Mouse (Mus musculus) layer of hippocampus, postnatal 25 days (tissue): Measurements from ENCODE around the gene Clmn. TPM values are rescaled to one million over a fixed set of nuclear protein-coding genes. Genes with fewer than 3 reads are reported as not detected.

ENCODE experiments used
- DNase-seq, 2 experiments: peaks; one replicate each; pipeline ENCODE4 v3.0.0; 2022; ENCODE audit warnings: mixed read lengths in 2 of 2, low spot score in 1 of 2; ENCODE audit errors: extremely low spot score in 1 of 2
- total RNA-seq, 2 experiments: library from RNA; stranded (reverse); gene quantifications; 2 replicates each; pipeline ENCODE4 v1.2.3; 2021

The Clmn gene
- total RNA-seq, 2 experiments from 2014 or later: 81.0 to 83.2 TPM

DNA sequence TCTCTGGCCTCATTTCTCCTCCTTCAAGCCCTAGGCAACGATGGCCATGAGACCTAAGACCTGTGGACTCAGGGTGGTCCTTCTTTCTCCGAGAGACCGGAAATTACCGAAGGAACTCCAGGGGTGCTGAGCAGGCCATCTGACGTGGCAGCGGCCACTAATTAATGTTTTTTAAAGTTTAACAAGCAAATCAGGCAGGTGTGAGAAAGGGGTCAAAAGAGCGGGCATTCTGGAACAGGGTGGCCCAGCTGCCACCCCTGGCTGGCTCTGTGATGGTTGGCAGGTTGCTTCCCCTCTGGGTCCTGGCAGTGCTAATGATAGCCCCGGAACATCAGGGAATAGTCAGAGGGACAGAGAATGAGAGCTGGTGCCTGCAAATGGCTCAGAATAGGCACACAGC is 42.7 kb downstream of the Clmn start:
- no peak for DNase-seq

DNA sequence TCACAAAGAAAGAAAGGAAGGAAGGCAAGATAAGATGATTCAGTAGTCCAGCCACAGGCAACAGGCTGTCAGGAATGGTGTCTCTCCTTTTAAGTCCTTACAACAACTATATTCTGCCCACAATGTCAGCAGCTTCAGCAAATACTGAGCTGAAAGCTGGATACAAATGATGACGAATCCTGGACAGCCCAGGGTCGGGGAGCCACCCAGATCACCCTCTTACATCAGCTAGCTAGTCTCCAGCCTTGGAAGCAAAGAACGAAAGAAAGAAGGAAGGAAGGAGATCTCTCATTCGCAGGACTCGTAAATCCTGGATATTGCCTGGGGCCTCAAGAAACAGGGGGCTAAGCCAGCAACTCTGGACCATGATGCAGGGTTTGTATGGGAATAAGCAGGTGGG is 44.8 kb downstream of the Clmn start:
- no peak for DNase-seq

DNA sequence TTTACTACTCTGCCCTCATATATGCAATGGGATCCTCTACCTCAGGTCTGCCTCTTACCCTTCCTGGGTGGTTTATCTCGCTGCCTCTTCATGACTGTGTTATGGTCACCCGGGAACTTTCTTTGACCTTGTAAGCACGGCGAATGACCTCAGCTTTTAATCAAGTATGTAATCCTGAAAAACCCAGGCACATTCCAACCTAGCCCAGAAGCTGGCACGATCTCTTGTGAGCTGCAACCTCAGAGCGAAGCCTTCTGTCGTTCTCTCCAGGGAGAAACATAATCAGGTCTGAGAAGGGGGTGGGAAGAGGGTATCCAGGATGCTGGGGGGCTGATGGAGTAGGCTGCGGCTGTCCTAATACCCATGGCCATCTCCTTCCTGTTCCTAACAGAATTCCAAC is 45.8 kb downstream of the Clmn start:
- no peak for DNase-seq

DNA sequence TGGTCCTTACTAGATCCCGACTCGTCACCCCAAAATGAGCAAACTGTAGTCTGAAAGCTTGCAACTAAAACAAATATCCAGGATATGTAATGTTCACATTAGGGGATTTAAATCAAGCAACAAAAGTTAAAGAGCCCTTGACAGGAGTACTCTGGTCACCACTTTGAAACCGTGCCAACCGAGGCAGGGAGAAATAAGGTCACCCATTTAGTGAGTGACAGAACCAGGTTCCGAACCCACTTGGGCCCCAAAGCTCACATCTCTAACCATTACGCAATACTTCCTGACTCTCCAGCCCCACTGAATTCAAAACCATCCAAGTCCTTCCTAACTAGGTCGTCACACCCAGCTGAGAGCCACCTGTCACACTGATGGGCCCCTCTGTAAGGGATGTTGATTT is 46.8 kb downstream of the Clmn start:
- DNase-seq: no peak

DNA sequence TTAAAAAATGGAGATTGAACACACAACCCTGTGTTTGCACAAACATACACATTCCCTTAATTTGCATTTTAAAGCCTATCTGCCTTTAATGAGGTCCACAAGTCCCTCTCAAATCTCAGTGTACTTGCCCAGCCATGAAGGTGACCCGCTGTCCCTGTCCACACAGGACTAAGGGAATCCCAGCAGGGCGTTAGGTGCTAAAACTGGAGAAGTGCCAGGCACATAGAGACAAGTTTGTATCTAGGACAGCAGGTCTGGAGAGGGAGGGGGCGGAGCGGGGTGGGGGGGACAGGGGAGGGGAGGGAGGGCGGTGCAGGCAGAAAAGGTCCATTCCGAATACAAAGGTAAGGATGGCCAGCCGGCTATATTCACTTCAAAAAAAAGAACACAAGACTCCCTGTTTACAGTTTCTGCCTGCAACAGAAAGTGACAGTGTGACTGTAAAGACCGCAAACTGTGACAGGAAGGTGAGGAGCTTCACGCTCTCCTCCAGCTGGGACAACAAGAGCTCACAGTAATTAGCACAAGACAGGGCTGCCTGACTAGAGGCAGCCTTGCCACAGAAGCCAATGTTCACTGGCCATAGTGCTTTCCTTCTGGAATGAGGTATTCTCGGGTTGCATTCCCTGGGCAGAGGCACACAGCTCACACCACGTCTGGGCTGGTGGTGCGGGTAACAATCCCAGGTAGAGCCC is 47.6 kb downstream of the Clmn start:
- DNase-seq: no peak

DNA sequence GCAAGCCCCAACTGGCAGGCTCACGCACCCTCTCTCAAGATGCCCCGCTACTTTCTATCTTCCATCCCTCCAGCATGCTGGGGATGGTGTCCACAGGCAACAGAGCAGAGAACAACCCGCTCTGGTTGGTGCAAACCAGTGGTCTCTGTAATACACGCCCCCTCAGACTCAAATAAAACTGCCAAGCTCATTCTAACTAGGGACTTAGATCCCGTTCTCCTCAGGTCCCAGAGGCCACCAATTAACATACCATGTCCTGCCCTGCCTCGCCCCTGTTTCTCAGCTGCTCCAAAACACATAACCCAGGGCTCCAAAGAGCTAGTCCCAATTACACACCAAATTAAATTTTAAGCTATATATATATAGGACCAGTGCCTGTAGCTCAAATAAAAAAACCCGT is 50.6 kb downstream of the Clmn start:
- DNase-seq: no peak

DNA sequence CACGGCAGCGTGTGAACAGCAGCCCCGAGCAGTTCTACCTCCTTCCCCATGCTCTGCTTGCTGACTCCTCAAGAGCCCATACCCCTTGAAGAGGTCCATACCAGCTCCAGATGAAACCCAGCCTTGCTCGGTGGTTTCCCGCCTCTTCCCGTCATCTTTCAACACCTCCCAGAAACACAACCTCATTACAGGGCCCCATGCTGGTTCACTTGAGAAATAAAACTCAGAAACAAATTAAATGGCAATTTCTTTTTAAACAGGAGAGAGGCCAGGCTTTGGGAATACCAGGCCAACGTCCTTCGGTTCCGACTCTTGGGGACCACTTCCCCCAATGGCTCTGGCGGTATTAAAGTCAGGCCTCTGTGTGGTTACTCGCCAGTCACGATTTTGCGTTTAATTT is 51.1 kb downstream of the Clmn start:
- DNase-seq: no peak

DNA sequence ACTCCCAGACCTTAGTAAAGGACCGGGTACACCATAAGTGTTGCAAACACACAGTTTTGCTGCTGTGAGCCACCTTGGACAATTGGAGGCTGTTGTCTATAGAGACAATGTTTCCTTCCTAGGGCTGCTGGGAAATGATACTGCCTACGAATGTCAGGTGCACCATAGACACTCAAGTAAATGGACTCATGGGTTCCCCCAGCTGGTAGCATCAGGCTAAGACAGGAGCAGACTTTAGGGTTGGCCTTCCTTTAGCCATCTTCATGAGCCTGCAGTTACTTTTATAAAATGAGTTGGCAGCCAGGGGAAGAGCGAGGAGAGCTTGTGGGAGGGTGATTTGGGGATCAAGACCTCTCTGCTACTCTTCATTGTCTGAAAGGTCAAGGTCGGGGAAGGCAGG is 52.2 kb downstream of the Clmn start:
- DNase-seq: no peak

DNA sequence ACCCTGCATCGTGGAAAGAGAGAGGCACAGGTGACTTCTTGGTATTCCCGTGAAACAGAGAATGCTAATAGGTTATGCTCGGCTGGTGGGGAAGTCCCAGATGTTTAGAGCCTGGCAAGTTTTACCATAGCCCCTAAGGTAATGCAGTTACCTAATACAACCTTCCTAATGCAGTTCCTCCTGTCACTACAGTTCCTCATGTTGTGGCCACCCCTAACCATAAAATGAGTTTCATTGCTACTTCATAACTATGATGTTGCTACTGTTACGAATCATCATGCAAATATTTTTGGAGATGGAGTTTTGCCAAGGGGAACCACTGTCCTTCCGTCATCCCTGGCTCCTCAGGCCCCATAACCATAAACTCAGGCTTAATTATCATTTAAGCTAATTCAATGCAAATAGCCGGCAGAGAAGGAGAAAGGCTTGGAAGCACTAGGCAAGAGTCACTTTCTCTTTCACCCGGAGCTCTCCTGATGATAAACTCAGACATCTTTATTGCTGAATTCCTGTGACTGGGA is 53.9 kb downstream of the Clmn start:
- DNase-seq: no peak

DNA sequence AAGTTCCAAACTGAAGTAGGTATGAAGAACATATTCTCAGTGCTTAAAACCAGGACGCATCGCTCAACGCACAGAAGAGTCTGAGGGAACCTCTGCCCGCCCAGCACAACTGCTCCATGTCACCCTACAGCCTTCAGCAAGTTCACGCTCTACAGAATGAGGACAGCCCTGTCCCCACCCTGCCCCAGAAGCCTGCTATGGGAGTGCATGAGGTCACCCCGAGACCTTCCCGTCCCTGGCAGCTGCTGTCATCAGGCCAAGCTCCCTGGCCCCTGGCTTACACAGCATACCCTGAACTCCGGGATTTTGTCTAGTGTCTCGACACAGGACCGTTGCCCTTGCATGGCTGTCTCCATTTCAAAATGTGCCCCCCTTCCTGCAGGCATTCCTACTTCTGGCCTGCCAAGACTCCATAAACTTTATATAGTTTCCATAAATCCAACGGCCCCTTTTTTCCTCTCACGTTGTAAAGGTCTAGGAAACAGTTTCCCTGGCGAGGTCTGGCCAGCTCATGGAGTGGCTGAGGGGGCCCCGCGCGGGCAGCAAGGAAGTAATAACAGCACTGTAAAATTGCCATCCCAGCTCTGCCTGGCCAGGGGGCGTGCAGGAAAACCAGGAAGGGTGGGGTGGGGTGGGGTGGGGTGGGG is 56.3 kb downstream of the Clmn start:
- DNase-seq: no peak

DNA sequence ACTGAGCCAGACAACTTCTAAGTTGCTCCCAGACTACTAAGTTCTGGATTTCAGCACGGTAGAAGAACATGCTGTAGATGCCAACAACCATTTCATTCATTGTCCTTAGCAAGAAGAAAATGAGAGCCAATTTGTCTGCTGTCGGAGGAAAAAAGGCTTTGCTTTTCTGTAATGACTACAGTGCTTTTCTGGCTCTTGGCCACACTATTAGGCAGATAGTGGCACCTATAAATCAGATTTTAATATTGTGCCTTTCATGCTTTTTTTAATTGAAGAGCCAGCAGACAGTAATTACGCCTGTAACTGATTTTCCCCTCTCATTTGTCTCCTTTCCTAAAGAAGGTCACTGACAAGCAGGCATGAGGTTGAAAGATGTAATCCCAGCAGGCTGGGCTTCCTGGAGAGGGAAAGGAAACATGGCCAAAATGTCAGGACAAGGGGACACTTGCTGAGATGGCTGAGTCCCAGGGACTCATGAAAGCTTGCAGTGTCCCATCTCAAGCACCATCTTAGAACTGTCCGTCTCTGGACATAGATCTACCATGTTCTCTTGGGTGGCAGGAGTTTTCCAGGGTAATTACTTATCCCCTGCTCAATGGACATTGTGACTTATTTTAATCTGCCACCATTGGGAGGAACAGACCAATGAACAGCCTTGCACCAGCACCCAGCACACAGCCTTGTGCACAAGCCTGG is 58.0 kb downstream of the Clmn start:
- DNase-seq: no peak

DNA sequence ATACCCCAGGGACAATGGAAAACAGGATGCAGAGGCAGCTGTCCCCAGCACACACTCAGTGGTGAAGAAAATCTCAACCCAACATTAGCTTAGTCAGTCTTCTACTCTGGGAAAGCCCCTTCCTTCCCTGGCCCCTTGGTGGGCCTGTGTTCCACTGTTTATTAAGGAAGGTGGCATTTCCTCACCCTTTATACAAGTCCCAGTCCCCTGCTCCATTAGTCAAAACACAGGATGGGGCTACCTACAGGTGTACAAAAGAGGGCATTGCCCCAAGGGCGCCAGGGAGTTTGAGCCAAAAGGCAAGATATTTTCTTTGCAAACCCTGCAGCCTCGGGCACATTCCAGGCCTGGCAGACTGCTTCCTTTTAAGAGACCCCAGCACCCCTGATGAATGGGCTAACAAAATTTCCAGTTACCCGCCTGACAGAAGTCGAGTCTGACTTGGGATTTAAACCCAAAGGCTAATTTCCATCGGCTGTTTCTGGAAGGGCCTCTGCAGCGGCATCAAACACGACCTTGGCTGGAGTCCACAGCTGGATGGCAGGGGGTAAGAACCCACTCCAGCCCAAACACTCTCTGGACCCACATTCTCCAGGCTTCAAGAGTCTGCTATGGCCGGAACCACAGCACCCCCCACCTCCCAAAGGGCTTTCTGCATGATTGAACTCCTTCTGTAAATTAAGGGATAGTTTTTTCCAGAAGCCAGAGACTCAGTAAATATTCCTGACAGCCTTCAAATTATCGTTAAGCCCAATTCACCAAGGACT is 63.2 kb downstream of the Clmn start:
- no peak for DNase-seq

DNA sequence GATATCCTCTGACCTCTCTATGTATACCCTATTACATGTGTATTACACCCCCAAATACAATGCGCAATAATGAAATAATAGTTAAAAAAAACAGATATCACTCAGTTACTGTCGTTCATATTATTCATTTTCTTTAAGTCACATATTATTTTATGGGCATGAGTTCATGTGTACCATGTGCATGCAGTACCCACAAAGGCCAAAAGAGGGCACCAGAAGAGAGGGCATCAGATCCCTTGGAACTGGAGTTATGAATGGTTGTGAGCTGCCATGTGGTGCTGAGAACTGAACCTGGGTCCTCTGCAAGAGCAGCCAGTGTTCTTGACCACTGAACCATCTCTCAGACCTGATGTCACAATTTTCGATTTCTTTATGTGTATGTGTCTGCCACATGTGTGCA is 65.5 kb downstream of the Clmn start:
- DNase-seq: no peak

DNA sequence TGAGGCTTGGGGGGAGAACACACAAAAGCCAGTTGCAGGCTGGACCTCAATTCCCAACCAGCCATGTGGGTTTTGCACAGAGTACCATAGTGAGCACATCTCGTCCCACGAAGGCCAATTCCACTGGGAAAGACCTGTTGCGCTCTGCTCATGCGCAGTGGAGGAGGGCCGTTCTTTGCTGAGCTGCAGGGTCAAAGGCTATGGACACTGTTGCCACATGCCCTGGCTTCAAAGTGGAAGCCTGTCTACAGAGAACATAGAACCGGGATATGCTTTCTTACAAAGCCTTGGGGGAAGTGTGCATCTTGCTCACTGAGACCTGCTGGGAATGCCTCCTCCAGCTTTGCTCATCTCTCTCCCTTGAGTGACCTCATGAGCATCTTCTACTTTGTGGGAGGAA is 67.0 kb downstream of the Clmn start:
- DNase-seq: no peak

DNA sequence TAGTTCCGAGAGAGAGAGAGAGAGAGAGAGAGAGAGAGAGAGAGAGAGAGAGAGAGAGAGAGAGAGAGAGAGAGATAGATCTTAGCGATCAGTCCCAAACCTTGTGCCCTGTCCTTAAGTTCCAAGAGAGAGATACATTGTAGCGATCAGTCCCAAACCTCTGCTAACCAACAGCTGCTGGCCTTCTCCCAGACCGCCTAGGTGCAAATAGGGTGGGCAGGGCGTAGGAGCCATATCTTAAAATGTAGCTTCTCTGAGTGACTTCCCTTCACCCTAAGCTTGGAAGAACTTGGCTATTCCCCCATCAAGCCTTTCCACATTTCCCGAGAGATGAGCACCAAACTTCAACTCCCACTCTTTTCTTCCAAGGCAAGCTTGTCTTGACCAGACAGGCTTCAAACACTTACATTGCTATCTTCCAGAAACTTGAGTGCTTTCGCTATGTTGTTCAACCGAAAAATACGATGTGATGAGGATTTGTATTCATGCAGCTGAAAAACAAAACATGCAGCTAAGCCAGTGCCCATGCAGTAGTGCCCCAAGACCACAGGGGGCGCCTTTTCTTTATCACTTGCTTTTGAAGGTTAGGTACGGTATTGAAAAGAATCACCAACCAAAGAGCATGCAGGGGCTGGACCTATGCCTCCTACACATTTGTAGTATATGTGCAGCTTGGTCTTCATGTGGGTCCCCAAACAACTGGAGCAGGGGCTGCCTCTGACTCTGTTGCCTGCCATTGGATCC is 68.1 kb downstream of the Clmn start:
- no peak for DNase-seq

DNA sequence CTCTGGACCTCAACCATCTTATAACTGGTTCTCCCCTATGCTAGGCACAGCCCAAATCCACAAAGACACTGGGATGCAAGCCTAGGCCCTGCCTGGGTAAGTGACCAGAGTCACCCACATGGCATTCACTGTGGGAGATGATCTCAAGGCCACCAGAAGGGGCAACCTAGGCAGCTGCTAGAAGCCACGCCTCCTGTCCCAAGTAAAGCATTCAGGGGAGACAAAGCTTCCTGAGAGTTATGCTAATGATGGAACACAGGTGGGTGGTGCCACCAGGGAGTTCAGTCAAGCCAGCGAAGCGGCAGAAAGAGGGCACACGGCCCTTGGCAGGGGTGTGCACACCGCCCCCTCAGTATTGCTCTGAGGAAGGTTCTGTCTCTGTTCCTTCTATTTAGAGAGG is 69.9 kb downstream of the Clmn start:
- no peak for DNase-seq

DNA sequence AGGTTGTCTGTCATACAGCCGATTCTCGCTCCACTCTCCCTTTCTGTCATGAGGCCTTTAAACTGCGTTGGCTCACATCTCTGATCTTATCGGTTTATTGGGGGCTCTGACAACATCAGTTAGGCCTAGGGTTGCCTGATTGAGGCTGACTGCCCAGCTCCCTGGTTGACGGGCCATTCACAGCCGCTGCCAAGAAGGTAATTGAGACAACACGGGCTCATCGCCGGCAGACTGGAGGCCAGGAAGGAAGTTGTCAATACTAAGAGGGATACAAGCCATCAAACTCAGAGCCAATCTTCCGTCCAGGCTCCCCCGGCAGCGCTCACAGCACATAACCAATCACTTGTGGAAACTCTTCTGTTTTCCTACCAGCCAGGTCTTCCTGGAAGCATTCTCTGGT is 71.4 kb downstream of the Clmn start:
- no peak for DNase-seq

DNA sequence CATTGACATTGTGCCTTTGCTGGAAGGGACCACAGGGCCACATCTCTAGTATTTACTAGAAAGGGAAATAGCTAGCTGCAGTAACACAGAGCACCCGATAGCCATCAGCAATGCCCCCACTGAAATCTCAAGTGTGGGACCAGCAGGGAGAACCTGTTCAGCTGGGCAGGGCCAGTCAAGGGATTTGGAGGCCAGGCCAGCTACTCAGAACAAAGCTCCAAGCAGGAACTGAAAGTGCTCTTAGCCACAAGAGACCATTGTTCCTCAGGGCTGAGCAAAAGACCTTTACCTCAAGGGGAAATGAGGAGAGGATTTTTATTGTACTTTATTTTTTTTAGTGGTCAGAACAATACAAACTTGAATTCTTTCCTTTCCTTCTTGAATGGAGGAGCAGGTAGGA is 87.3 kb downstream of the Clmn start:
- DNase-seq: no peak

DNA sequence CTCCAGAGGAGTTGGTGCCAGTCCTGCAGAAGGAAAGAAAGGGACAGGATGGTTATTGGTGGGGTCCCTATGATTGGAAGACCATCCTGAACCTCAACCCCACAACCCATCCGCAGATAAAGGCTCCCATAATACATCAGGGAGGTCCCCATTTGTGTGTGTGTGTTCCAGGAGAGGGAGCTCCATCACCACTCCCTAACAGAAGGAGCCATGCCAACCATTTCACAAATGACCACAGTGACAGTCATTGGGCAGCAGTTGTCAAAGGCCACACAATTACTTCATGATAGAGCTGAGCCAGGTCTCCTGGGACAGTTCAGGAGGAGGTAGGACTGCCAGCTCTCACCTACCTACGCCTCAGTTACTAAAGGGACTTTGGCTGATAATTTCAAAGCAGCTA is 92.9 kb downstream of the Clmn start:
- DNase-seq: no peak

DNA sequence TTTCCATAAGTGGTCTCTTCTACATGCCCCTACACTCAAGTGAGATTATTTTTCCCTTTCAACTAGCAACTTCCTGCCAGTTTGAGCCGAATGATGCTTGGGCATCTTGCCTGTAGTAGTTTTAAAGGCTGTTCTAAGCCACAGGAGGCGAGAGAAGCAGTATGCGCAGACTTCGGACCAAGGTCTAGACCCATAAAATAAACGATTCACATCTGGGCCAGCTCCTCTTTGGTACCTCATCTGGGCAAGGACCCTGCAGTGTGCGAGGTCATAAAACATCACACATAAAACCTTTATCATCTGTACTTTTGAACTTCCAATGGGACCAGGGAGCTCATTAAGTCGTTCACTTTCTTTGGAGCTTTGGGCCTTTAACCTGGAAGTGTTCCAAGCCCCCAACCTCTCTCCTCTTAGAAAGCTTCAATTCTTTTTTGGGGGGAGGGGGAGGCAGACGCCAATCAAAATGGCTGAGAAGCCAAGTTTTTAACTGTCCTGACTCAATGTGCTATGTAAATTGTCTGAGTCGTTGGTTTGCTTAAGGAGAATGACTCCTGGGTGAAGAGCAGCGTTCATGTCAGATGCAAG is 95.6 kb downstream of the Clmn start:
- no peak for DNase-seq
